Mouse (Mus musculus): ENCODE measurements at regions not wholly inside any gene's neighbourhood (a gene's known extent, or its start where the extent isn't known, plus 50 kb on each side); places are given as distances from the start of the nearest gene placed in this dataset.

GRCm38 (mm10) chr12:110332616-110333154, 53.8 kb downstream of the Dio3 start:
- no peak for DNase-seq (ENCODE audit: low read depth)

- DNase-seq (ENCODE audit: low read depth) = no peak
Observed at GRCm38 (mm10) chr12:110334609-110335008, 55.7 kb downstream of the Dio3 start.

- DNase-seq (ENCODE audit: low read depth) = no peak
Observed at GRCm38 (mm10) chr12:110344280-110344827, 65.5 kb downstream of the Dio3 start.

- no peak for DNase-seq (ENCODE audit: low read depth)
Observed at GRCm38 (mm10) chr12:110349621-110350020, 70.8 kb downstream of the Dio3 start.

- no peak for DNase-seq (ENCODE audit: low read depth)
Observed at GRCm38 (mm10) chr12:110355851-110356250, 77.0 kb downstream of the Dio3 start.

- no peak for DNase-seq (ENCODE audit: low read depth)
Observed at GRCm38 (mm10) chr12:110367102-110367501, 79.8 kb upstream of the Ppp2r5c start.

- no peak for DNase-seq (ENCODE audit: low read depth)
Observed at GRCm38 (mm10) chr12:110367822-110368221, 79.1 kb upstream of the Ppp2r5c start.

GRCm38 (mm10) chr12:110371886-110372690, 74.8 kb upstream of the Ppp2r5c start:
- no peak for DNase-seq (ENCODE audit: low read depth)

GRCm38 (mm10) chr12:110372986-110373385, 73.9 kb upstream of the Ppp2r5c start:
- no peak for DNase-seq (ENCODE audit: low read depth)

GRCm38 (mm10) chr12:110373408-110374065, 73.4 kb upstream of the Ppp2r5c start:
- DNase-seq (ENCODE audit: low read depth) = peak; percentile 83

- DNase-seq (ENCODE audit: low read depth) = no peak
Observed at GRCm38 (mm10) chr12:110375139-110375538, 71.8 kb upstream of the Ppp2r5c start.

GRCm38 (mm10) chr12:110376062-110376837, 70.7 kb upstream of the Ppp2r5c start:
- DNase-seq (ENCODE audit: low read depth) = peak; percentile 51

GRCm38 (mm10) chr12:110376838-110377150, 70.1 kb upstream of the Ppp2r5c start:
- DNase-seq (ENCODE audit: low read depth) = no peak

GRCm38 (mm10) chr12:110377306-110377705, 69.6 kb upstream of the Ppp2r5c start:
- no peak for DNase-seq (ENCODE audit: low read depth)

- DNase-seq (ENCODE audit: low read depth) = peak; percentile 61
Observed at GRCm38 (mm10) chr12:110377734-110378133, 69.2 kb upstream of the Ppp2r5c start.

GRCm38 (mm10) chr12:110378302-110378701, 68.6 kb upstream of the Ppp2r5c start:
- DNase-seq (ENCODE audit: low read depth) = no peak

GRCm38 (mm10) chr12:110379721-110380120, 67.2 kb upstream of the Ppp2r5c start:
- DNase-seq (ENCODE audit: low read depth) = no peak

GRCm38 (mm10) chr12:110380831-110381750, 65.8 kb upstream of the Ppp2r5c start:
- DNase-seq (ENCODE audit: low read depth) = peak; percentile 40

GRCm38 (mm10) chr12:110385031-110385430, 61.9 kb upstream of the Ppp2r5c start:
- no peak for DNase-seq (ENCODE audit: low read depth)

GRCm38 (mm10) chr12:110385801-110386599, 60.9 kb upstream of the Ppp2r5c start:
- no peak for DNase-seq (ENCODE audit: low read depth)
